Mouse (Mus musculus) liver, embryonic 14.5 days (tissue): ENCODE measurements at regions not wholly inside any gene's neighbourhood (a gene's known extent, or its start where the extent isn't known, plus 50 kb on each side); places are given as distances from the start of the nearest gene placed in this dataset.

Source experiments
- ATAC-seq: fragments of 200-750 bp; cut with Nextera tagmentation; 2 replicates; pipeline ENCODE4 v1.8.0; 2017; ENCODE audit warnings: moderate number of reproducible peaks, mild to moderate bottlenecking, moderate library complexity; ENCODE audit not compliant: insufficient read depth
- DNase-seq, 3 experiments: peaks; one replicate each; pipeline ENCODE4 v3.0.0-alpha.2; 2012 to 2013; ENCODE audit warnings: low read depth in 3 of 3, low spot score in 3 of 3
- H3K27ac ChIP-seq: fragments of 300-500 bp; sonication (generic); 2 replicates; pipeline ENCODE4 v1.5.1; 2014; ENCODE audit warnings: moderate library complexity, mild to moderate bottlenecking, control low read depth, inconsistent platforms
- H3K27me3 ChIP-seq: fragments of 300-500 bp; sonication (generic); 2 replicates; pipeline ENCODE4 v1.6.1; 2014; ENCODE audit warnings: mild to moderate bottlenecking, low read length, moderate library complexity; ENCODE audit not compliant: control insufficient read depth, insufficient read depth
- H3K36me3 ChIP-seq: fragments of 300-500 bp; sonication (generic); replicated peaks from 2 replicates; pipeline ENCODE4 v1.6.1; 2014; ENCODE audit warnings: low read depth; ENCODE audit not compliant: control insufficient read depth, insufficient read depth
- H3K4me1 ChIP-seq, 2 experiments: fragments of 200-500 bp in 1 of 2; fragments of 300-500 bp in 1 of 2; sonication (generic) in 1 of 2; replicated peaks; 2 replicates each; pipeline ENCODE4 v1.6.1; 2012 to 2014; ENCODE audit warnings: antibody characterized with exemption in 1 of 2, inconsistent platforms in 1 of 2, low read length in 1 of 2; ENCODE audit not compliant: control insufficient read depth in 2 of 2, insufficient read depth in 2 of 2
- H3K4me2 ChIP-seq: fragments of 300-500 bp; sonication (generic); 2 replicates; pipeline ENCODE4 v1.6.1; 2014; ENCODE audit warnings: low read depth, mild to moderate bottlenecking, control low read depth, moderate library complexity
- H3K4me3 ChIP-seq, 2 experiments: fragments of 200-500 bp in 1 of 2; fragments of 300-500 bp in 1 of 2; sonication (generic) in 1 of 2; 2 replicates each; pipeline ENCODE4 v1.5.1; 2012 to 2014; ENCODE audit warnings: low read depth in 2 of 2, low read length in 2 of 2, mild to moderate bottlenecking in 2 of 2, control low read depth in 1 of 2, inconsistent platforms in 1 of 2, moderate library complexity in 1 of 2; ENCODE audit not compliant: insufficient read depth in 1 of 2
- H3K9ac ChIP-seq: fragments of 300-500 bp; sonication (generic); replicated peaks from 2 replicates; pipeline ENCODE4 v1.6.1; 2014; ENCODE audit warnings: mild to moderate bottlenecking, control low read depth, moderate library complexity
- H3K9me3 ChIP-seq: fragments of 300-500 bp; sonication (generic); 2 replicates; pipeline ENCODE4 v1.6.1; 2016; ENCODE audit warnings: low read length, mixed read lengths; ENCODE audit not compliant: control insufficient read depth
- CTCF ChIP-seq: IDR thresholded peaks from 2 replicates; pipeline ENCODE4 v1.5.1; 2016; ENCODE audit warnings: antibody characterized with exemption, low read depth, control low read depth
- EP300 ChIP-seq: IDR thresholded peaks from 2 replicates; pipeline ENCODE4 v1.6.1; 2016; ENCODE audit warnings: antibody characterized with exemption, low read depth
- WGBS: fragments of 180-500 bp; shearing (Covaris S2); extraction: QIAGEN DNeasy Blood & Tissue Kit; methylation state at CpG from one replicate; pipeline ENCODE4 v1.1.7; 2014; ENCODE audit not compliant: insufficient replicate concordance; 5-methylcytosine and 5-hydroxymethylcytosine counted together

- Histone ChIP-seq H3K36me3 (no peaks in the 10 kb centered on the region), H3K9me3 (no peaks in the 10 kb centered on the region), H3K9ac (no peak overlapping the region), H3K27ac (no peak overlapping the region), H3K27me3 (no peaks in the 10 kb centered on the region), H3K4me2 (no peak overlapping the region), H3K4me3 (no peak overlapping the region), H3K4me1 (no peaks in the 10 kb centered on the region)
- 51% methylated on average over 10 of the region's 10 CpGs for WGBS
- DNase-seq (no peak), ATAC-seq (no peak)
- TF ChIP-seq CTCF (no peak), EP300 (no peak)
These were observed 93.6 kb upstream of the Csf3r start for GRCm38 (mm10) chr4:125930764-125931163.

DNA sequence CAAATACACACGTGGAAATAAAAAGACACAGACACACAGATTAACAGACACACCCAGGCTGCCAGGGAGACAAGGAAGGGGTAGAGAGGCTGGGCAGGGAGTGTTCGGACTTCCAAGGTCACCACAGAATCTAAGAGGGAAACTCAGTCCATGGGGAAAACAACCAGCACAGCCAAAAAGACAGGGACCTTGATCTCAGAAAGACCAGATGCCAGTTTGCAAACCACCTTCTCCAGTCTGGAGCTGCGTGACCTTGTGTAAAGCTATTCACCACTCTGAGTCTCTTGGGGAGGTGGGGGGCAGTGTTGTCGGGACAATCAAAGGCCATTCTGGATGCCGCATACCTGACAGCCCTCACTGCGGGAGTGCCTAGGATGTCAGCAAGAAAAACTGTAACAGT is 93.0 kb upstream of the Csf3r start:
- Histone ChIP-seq H3K27ac (no peak overlapping the region), H3K9me3 (no peaks in the 10 kb centered on the region), H3K36me3 (no peaks in the 10 kb centered on the region), H3K27me3 (no peaks in the 10 kb centered on the region), H3K9ac (no peak overlapping the region), H3K4me2 (no peak overlapping the region), H3K4me3 (no peak overlapping the region), H3K4me1 (no peaks in the 10 kb centered on the region)
- 45% methylated on average over 6 of the region's 6 CpGs for WGBS
- DNase-seq (no peak), ATAC-seq (no peak)
- TF ChIP-seq CTCF: no peak
- TF ChIP-seq EP300: no peak

DNA sequence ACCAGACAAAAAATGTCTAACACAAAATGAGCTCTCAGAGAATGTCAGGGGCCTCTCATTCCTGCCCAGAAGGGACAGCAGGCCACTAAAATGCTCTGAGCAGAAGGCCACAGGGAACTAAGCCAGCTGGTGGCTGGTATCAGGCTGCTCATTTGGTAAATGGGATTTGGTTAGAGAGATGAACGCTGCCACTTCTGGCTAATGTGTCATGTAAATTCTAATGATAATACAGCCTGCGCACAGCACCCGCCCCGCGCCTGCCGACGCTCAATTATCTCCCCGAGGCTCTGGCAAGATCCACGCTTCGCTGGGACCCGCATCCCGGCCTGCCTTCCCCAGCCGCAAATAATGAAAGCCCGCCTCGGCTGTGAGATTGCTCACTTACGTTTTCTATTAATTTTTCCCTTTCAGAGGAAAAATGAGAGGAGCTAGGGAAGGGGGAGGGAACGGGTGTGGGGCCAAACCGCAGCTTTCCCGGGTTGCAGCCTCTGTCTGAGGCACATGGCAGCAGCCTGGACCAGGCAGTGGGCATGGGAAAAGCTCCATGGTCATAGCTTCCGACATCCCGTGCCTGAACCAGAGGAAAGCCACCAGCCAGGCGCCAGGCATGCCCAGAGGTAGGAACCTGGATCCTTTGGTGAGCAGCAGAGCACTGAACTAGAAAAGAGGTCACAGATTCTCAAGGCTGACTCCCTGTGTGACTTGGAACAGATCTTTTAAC is 92.2 kb upstream of the Csf3r start:
- Histone ChIP-seq H3K9me3 (no peaks in the 10 kb centered on the region), H3K4me1 (no peaks in the 10 kb centered on the region), H3K27me3 (no peaks in the 10 kb centered on the region), H3K4me2 (no peak overlapping the region), H3K4me3 (no peak overlapping the region), H3K36me3 (no peaks in the 10 kb centered on the region), H3K9ac (no peak overlapping the region), H3K27ac (no peak overlapping the region)
- 68% methylated on average over 22 of the region's 22 CpGs for WGBS
- TF ChIP-seq EP300: no peak
- no peak for TF ChIP-seq CTCF
- ATAC-seq (no peak), DNase-seq (no peak)

GRCm38 (mm10) chr4:125936357-125936756 is 88.0 kb upstream of the Csf3r start:
- H3K4me2 ChIP-seq: no peak overlapping the region
- DNase-seq: no peak
- H3K9ac ChIP-seq: no peak overlapping the region
- no peaks in the 10 kb centered on the region for H3K9me3 ChIP-seq
- no peaks in the 10 kb centered on the region for H3K4me1 ChIP-seq
- H3K36me3 ChIP-seq: no peaks in the 10 kb centered on the region
- no peak for ATAC-seq
- TF ChIP-seq EP300 (no peak), CTCF (no peak)
- H3K27ac ChIP-seq: no peak overlapping the region
- H3K27me3 ChIP-seq: no peaks in the 10 kb centered on the region
- WGBS: 61% methylated on average over 7 of the region's 7 CpGs
- H3K4me3 ChIP-seq: no peak overlapping the region

DNA sequence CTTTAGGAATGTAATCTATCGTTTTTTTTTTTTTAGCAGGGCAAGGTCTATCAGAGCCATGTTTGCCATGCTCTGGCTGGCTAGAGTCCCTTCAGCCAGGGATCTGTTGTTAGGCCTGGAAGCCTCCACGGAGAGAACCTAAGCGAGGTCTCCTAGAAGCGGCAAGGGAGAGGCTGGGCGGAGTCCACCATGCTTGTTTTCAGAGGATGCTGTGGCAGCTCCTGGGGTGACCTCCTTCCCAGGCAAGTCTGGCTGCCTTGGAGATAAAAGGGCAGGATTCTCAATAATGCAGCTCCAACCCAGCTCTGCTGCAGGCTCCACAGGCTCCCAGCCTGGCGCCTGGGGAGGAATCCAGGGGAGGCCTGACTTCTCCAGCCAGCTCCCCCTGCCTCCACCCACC is 86.2 kb upstream of the Csf3r start:
- Histone ChIP-seq H3K4me1 (no peaks in the 10 kb centered on the region), H3K4me2 (no peak overlapping the region), H3K9me3 (no peaks in the 10 kb centered on the region), H3K27me3 (no peaks in the 10 kb centered on the region), H3K36me3 (no peaks in the 10 kb centered on the region), H3K4me3 (no peak overlapping the region), H3K9ac (no peak overlapping the region), H3K27ac (no peak overlapping the region)
- no peak for DNase-seq
- TF ChIP-seq CTCF: no peak
- no peak for TF ChIP-seq EP300
- no peak for ATAC-seq
- 36% methylated on average over 6 of the region's 6 CpGs for WGBS
